Mouse (Mus musculus) lung, postnatal 14 days (tissue): ENCODE measurements around the gene Hpd.

Experiments used
- DNase-seq: peaks from one replicate; pipeline ENCODE4 v3.0.0; 2021

Gene Hpd

GRCm38 (mm10) chr5:123185966-123186365 is 3.4 kb upstream of the Hpd start:
- DNase-seq: peak; percentile 17

GRCm38 (mm10) chr5:123181536-123181935 is 991 bp downstream of the Hpd start:
- DNase-seq: no peak

- DNase-seq: no peak
These were observed 2.1 kb downstream of the Hpd start for GRCm38 (mm10) chr5:123180390-123180789.

GRCm38 (mm10) chr5:123178792-123179191 is 3.7 kb downstream of the Hpd start:
- DNase-seq: no peak

- peak; percentile 87 for DNase-seq
These were observed 10.7 kb downstream of the Hpd start for GRCm38 (mm10) chr5:123171646-123172350.

GRCm38 (mm10) chr5:123170365-123170764 is 12.2 kb downstream of the Hpd start:
- no peak for DNase-seq

- no peak for DNase-seq
These were observed 13.2 kb downstream of the Hpd start, which contains the start of gene Psmd9 for GRCm38 (mm10) chr5:123169284-123169683. Gene Psmd9, plus strand, starts transcription at chr5:123169413.

- no peak for DNase-seq
These were observed 14.9 kb downstream of the Hpd start for GRCm38 (mm10) chr5:123167591-123167990.

- no peak for DNase-seq
These were observed 16.1 kb downstream of the Hpd start for GRCm38 (mm10) chr5:123166437-123166836.

GRCm38 (mm10) chr5:123162942-123163341 is 19.6 kb downstream of the Hpd start:
- no peak for DNase-seq

- no peak for DNase-seq
These were observed 22.2 kb downstream of the Hpd start for GRCm38 (mm10) chr5:123160341-123160740.

- DNase-seq: no peak
These were observed 22.7 kb downstream of the Hpd start for GRCm38 (mm10) chr5:123159866-123160265.

- no peak for DNase-seq
These were observed 23.1 kb downstream of the Hpd start for GRCm38 (mm10) chr5:123159446-123159845.

GRCm38 (mm10) chr5:123157972-123158371 is 24.6 kb downstream of the Hpd start:
- no peak for DNase-seq

- no peak for DNase-seq
These were observed 25.8 kb downstream of the Hpd start for GRCm38 (mm10) chr5:123156763-123157162.

GRCm38 (mm10) chr5:123155425-123155824 is 27.1 kb downstream of the Hpd start:
- peak; percentile 82 for DNase-seq

GRCm38 (mm10) chr5:123152901-123153300 is 29.6 kb downstream of the Hpd start:
- DNase-seq: no peak

- DNase-seq: no peak
These were observed 30.7 kb downstream of the Hpd start for GRCm38 (mm10) chr5:123151707-123152362.

GRCm38 (mm10) chr5:123151077-123151476 is 31.4 kb downstream of the Hpd start:
- DNase-seq: peak; percentile 51

GRCm38 (mm10) chr5:123150641-123151040 is 31.9 kb downstream of the Hpd start:
- DNase-seq: no peak

GRCm38 (mm10) chr5:123149451-123150400 is 32.8 kb downstream of the Hpd start:
- peak; percentile 92 for DNase-seq

GRCm38 (mm10) chr5:123148073-123148722 is 34.3 kb downstream of the Hpd start:
- no peak for DNase-seq

GRCm38 (mm10) chr5:123147569-123147968 is 35.0 kb downstream of the Hpd start:
- DNase-seq: no peak
